Mouse (Mus musculus) small intestine, adult 2 months (tissue): Measurements from ENCODE around the gene Myl6.

ENCODE experiments used
- CTCF ChIP-seq: fragments of 200-500 bp; IDR thresholded peaks from 2 replicates; pipeline ENCODE4 v1.5.1; 2012; ENCODE audit warnings: low read depth, mild to moderate bottlenecking, control low read depth, inconsistent platforms, low read length, moderate library complexity, mixed read lengths; ENCODE audit not compliant: insufficient replicate concordance, insufficient read length; ENCODE audit errors: extremely low read depth
- POLR2A ChIP-seq: fragments of 200-500 bp; IDR thresholded peaks from 2 replicates; pipeline ENCODE4 v1.6.1; 2012; ENCODE audit warnings: low read depth, mild to moderate bottlenecking, control low read depth, inconsistent platforms, low read length, moderate library complexity

DNA sequence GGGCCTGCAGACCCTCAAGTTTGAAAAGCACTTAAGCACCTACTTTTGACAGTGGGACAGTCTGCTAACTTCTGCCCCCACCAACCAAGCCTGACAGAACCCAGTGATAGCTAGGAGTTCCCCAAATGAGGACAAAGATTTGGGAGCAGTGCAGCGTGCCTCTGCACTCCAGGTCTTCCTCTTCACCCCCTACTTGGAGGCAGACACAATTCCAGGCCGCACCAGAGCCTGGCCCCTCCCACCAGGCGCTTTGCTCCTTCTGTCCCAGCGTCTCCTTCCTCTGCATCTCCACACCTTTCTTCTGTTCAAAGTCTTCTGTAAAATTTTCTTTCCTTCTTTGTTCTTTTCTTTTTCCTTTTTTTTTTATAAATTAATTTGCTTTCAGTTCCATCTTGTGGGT lies 4.2 kb downstream of the Myl6 start:
- no peak for TF ChIP-seq CTCF
- TF ChIP-seq POLR2A, result no peak
